Mouse (Mus musculus): ENCODE data around the gene Mycbp2.

GRCm38 (mm10) chr14:103077272-103078005 is 269.2 kb downstream of the Mycbp2 start:
- TF ChIP-seq CTCF (conservative IDR thresholded peaks at IDR 0.05; ENCODE audit: low read length): no peak
- TF ChIP-seq NANOG (IDR thresholded peaks at IDR 0.05; ENCODE audit: borderline replicate concordance, low read length): no peak

Measured in E14TG2a.4 (cell line).